Mouse (Mus musculus): Measurements from ENCODE around the gene Prss41. TPM values are rescaled to one million over a fixed set of nuclear protein-coding genes. Genes with fewer than 3 reads are reported as not detected.
"Not testable (repeated sequence)": the region's sequence is repeated elsewhere in the genome, so short reads cannot be mapped to it uniquely, and the experiment has no call there.

The Prss41 gene
- total RNA-seq (2021) (under 1 TPM; 0.35 to 0.45 TPM), polyA plus RNA-seq (2012; rRNA removed) (0.28 and 0.90 TPM in 2 replicates)
- long read RNA-seq, partial matches to known transcripts = 0 of 1 reads
- long read RNA-seq, other reads (novel, unspliced or antisense) = 0 of 1 reads

- peak; percentile 65 for DNase-seq
These were observed at the start of gene Prss41, which contains the start of gene Prss32 for GRCm38 (mm10) chr17:23843812-23844273. Gene Prss41 (minus strand): TSS chr17:23844172. Gene Prss32 (plus strand): TSS chr17:23843855.

- not testable (repeated sequence) for DNase-seq
These were observed 36.6 kb upstream of the Prss41 start, which contains the start of the genes Dcpp1 and Dcpp2 for GRCm38 (mm10) chr17:23880576-23880975. Gene Dcpp1 (plus strand): TSS chr17:23880876. Gene Dcpp2 (plus strand): TSS chr17:23880880.

GRCm38 (mm10) chr17:23877166-23877565 lies 33.2 kb upstream of the Prss41 start:
- no peak for DNase-seq

GRCm38 (mm10) chr17:23876741-23877140 lies 32.8 kb upstream of the Prss41 start:
- no peak for DNase-seq

GRCm38 (mm10) chr17:23873884-23874856 lies 30.2 kb upstream of the Prss41 start:
- DNase-seq = peak; percentile 40

- DNase-seq = peak; percentile 35
These were observed 24.5 kb upstream of the Prss41 start for GRCm38 (mm10) chr17:23868513-23868912.

GRCm38 (mm10) chr17:23867756-23868155 lies 23.8 kb upstream of the Prss41 start, which contains the start of gene Prss21:
Gene Prss21 (plus strand): TSS chr17:23868056.
- DNase-seq = no peak

- no peak for DNase-seq
These were observed 19.0 kb upstream of the Prss41 start for GRCm38 (mm10) chr17:23862926-23863325.

- DNase-seq = no peak
These were observed 13.9 kb upstream of the Prss41 start for GRCm38 (mm10) chr17:23857913-23858312.

GRCm38 (mm10) chr17:23857193-23857592 lies 13.2 kb upstream of the Prss41 start:
- no peak for DNase-seq

GRCm38 (mm10) chr17:23854229-23854765 lies 10.3 kb upstream of the Prss41 start:
- no peak for DNase-seq

- DNase-seq = peak; percentile 61
These were observed 9.3 kb upstream of the Prss41 start for GRCm38 (mm10) chr17:23853292-23853691.

GRCm38 (mm10) chr17:23850853-23851749 lies 7.1 kb upstream of the Prss41 start:
- DNase-seq = peak; percentile 44

- DNase-seq = no peak
These were observed 6.1 kb upstream of the Prss41 start for GRCm38 (mm10) chr17:23850028-23850427.

GRCm38 (mm10) chr17:23843141-23843811 lies 696 bp downstream of the Prss41 start:
- DNase-seq = no peak

GRCm38 (mm10) chr17:23841145-23841544 lies 2.8 kb downstream of the Prss41 start:
- no peak for DNase-seq

- no peak for DNase-seq
These were observed 7.9 kb downstream of the Prss41 start, which contains the start of gene Prss33 for GRCm38 (mm10) chr17:23836006-23836575. Gene Prss33 (minus strand): TSS chr17:23836056.

GRCm38 (mm10) chr17:23831201-23831600 lies 12.8 kb downstream of the Prss41 start:
- DNase-seq = no peak

GRCm38 (mm10) chr17:23829064-23829619 lies 14.8 kb downstream of the Prss41 start, which contains the start of gene Elob:
Gene Elob (minus strand): TSS chr17:23829136.
- DNase-seq = peak; percentile 91

All from adrenal gland, adult 2 months (tissue).